Mouse (Mus musculus): ENCODE data around the gene Ino80d. TPM values are rescaled to one million over a fixed set of nuclear protein-coding genes. Genes with fewer than 3 reads are reported as not detected.
"Not testable (repeated sequence)": the region's sequence is repeated elsewhere in the genome, so short reads cannot be mapped to it uniquely, and the experiment has no call there.

The Ino80d gene
- 8.2 and 10.3 TPM in 2 replicates for polyA plus RNA-seq (2014; fragmentation: Nextera tagmentation; extraction: Ambion mirVana)

GRCm38 (mm10) chr1:63114136-63114781 lies at the start of gene Ino80d:
TSS of gene Ino80d (minus strand) at chr1:63114667.
- Histone ChIP-seq H3K9me3 (ENCODE audit: control insufficient read depth, low read length) (no peaks in the 10 kb centered on the region), H3K4me1 (ENCODE audit: control insufficient read depth, insufficient read depth, low read length) (peaks cover 22% of the 10 kb centered on the region), H3K4me3 (replicated peaks; ENCODE audit: low read depth, low read length) (peak within 1 kb of the TSS; percentile 95), H3K27ac (replicated peaks; ENCODE audit: low read depth, low read length) (peak within 1 kb of the TSS; percentile 99), H3K9ac (replicated peaks; ENCODE audit: low read length) (peak within 1 kb of the TSS; percentile 99), H3K36me3 (ENCODE audit: control insufficient read depth, insufficient read depth, low read length) (0 out of 2 replicates have a peak, but pooled peaks cover 3% of the 10 kb centered on the region), H3K4me2 (ENCODE audit: low read length) (peak within 1 kb of the TSS; percentile 75), H3K27me3 (ENCODE audit: control insufficient read depth, insufficient read depth, low read length) (no peaks in the 10 kb centered on the region)
- under 1% methylated on average over 36 of the region's 42 CpGs for WGBS
- ATAC-seq (ENCODE audit: low FRiP score, low TSS enrichment): peak; percentile 88
- DNase-seq: peak; percentile 89

GRCm38 (mm10) chr1:63140231-63140630 lies 25.8 kb upstream of the Ino80d start:
- Histone ChIP-seq H3K4me1 (ENCODE audit: control insufficient read depth, insufficient read depth, low read length) (no peaks in the 10 kb centered on the region), H3K9me3 (ENCODE audit: control insufficient read depth, low read length) (no peaks in the 10 kb centered on the region), H3K36me3 (ENCODE audit: control insufficient read depth, insufficient read depth, low read length) (peaks cover 39% of the 10 kb centered on the region), H3K9ac (replicated peaks; ENCODE audit: low read length) (no peak overlapping the region), H3K27ac (replicated peaks; ENCODE audit: low read depth, low read length) (no peak overlapping the region), H3K4me3 (replicated peaks; ENCODE audit: low read depth, low read length) (no peak overlapping the region), H3K27me3 (ENCODE audit: control insufficient read depth, insufficient read depth, low read length) (no peaks in the 10 kb centered on the region), H3K4me2 (ENCODE audit: low read length) (no peak overlapping the region)
- ATAC-seq (ENCODE audit: low FRiP score, low TSS enrichment) (no peak), DNase-seq (no peak)
- WGBS: 95% methylated on average over 13 of the region's 13 CpGs

GRCm38 (mm10) chr1:63138586-63138985 lies 24.1 kb upstream of the Ino80d start:
- H3K36me3 ChIP-seq (ENCODE audit: control insufficient read depth, insufficient read depth, low read length): peaks cover 24% of the 10 kb centered on the region
- H3K4me2 ChIP-seq (ENCODE audit: low read length); H3K9me3 ChIP-seq (ENCODE audit: control insufficient read depth, low read length); DNase-seq; H3K4me1 ChIP-seq (ENCODE audit: control insufficient read depth, insufficient read depth, low read length); H3K4me3 ChIP-seq (replicated peaks; ENCODE audit: low read depth, low read length); H3K27ac ChIP-seq (replicated peaks; ENCODE audit: low read depth, low read length); H3K9ac ChIP-seq (replicated peaks; ENCODE audit: low read length); H3K27me3 ChIP-seq (ENCODE audit: control insufficient read depth, insufficient read depth, low read length); ATAC-seq (ENCODE audit: low FRiP score, low TSS enrichment): not testable (repeated sequence)
- WGBS: 95% methylated on average over 1 of the region's 1 CpGs

- ATAC-seq (ENCODE audit: low FRiP score, low TSS enrichment) (no peak), DNase-seq (no peak)
- Histone ChIP-seq H3K4me2 (ENCODE audit: low read length) (no peak overlapping the region), H3K9ac (replicated peaks; ENCODE audit: low read length) (no peak overlapping the region), H3K36me3 (ENCODE audit: control insufficient read depth, insufficient read depth, low read length) (peaks cover 18% of the 10 kb centered on the region), H3K27ac (replicated peaks; ENCODE audit: low read depth, low read length) (no peak overlapping the region), H3K4me1 (ENCODE audit: control insufficient read depth, insufficient read depth, low read length) (no peaks in the 10 kb centered on the region), H3K9me3 (ENCODE audit: control insufficient read depth, low read length) (no peaks in the 10 kb centered on the region), H3K27me3 (ENCODE audit: control insufficient read depth, insufficient read depth, low read length) (no peaks in the 10 kb centered on the region), H3K4me3 (replicated peaks; ENCODE audit: low read depth, low read length) (no peak overlapping the region)
- WGBS: 83% methylated on average over 2 of the region's 2 CpGs
These were observed 23.5 kb upstream of the Ino80d start for GRCm38 (mm10) chr1:63137971-63138370.

GRCm38 (mm10) chr1:63134530-63134929 lies 20.1 kb upstream of the Ino80d start:
- DNase-seq (no peak), ATAC-seq (ENCODE audit: low FRiP score, low TSS enrichment) (no peak)
- H3K27me3 ChIP-seq (ENCODE audit: control insufficient read depth, insufficient read depth, low read length): no peaks in the 10 kb centered on the region
- H3K9me3 ChIP-seq (ENCODE audit: control insufficient read depth, low read length): no peaks in the 10 kb centered on the region
- no peak overlapping the region for H3K27ac ChIP-seq (replicated peaks; ENCODE audit: low read depth, low read length)
- no peak overlapping the region for H3K9ac ChIP-seq (replicated peaks; ENCODE audit: low read length)
- H3K4me2 ChIP-seq (ENCODE audit: low read length): no peak overlapping the region
- 80% methylated on average over 3 of the region's 3 CpGs for WGBS
- H3K4me1 ChIP-seq (ENCODE audit: control insufficient read depth, insufficient read depth, low read length): no peaks in the 10 kb centered on the region
- H3K36me3 ChIP-seq (ENCODE audit: control insufficient read depth, insufficient read depth, low read length): peaks cover 7% of the 10 kb centered on the region; the same call in 1 of the 2 replicates
- H3K4me3 ChIP-seq (replicated peaks; ENCODE audit: low read depth, low read length): no peak overlapping the region

- WGBS: 92% methylated on average over 11 of the region's 11 CpGs
- DNase-seq (no peak), ATAC-seq (ENCODE audit: low FRiP score, low TSS enrichment) (no peak)
These were observed 17.3 kb upstream of the Ino80d start for GRCm38 (mm10) chr1:63131766-63132165.

GRCm38 (mm10) chr1:63130883-63131282 lies 16.4 kb upstream of the Ino80d start:
- Histone ChIP-seq H3K9ac (replicated peaks; ENCODE audit: low read length) (no peak overlapping the region), H3K36me3 (ENCODE audit: control insufficient read depth, insufficient read depth, low read length) (peaks cover 4% of the 10 kb centered on the region; the same call in 1 of the 2 replicates), H3K27me3 (ENCODE audit: control insufficient read depth, insufficient read depth, low read length) (no peaks in the 10 kb centered on the region), H3K9me3 (ENCODE audit: control insufficient read depth, low read length) (no peaks in the 10 kb centered on the region), H3K4me2 (ENCODE audit: low read length) (no peak overlapping the region), H3K4me3 (replicated peaks; ENCODE audit: low read depth, low read length) (no peak overlapping the region), H3K4me1 (ENCODE audit: control insufficient read depth, insufficient read depth, low read length) (no peaks in the 10 kb centered on the region), H3K27ac (replicated peaks; ENCODE audit: low read depth, low read length) (no peak overlapping the region)
- no peak for ATAC-seq (ENCODE audit: low FRiP score, low TSS enrichment)
- no peak for DNase-seq
- 92% methylated on average over 2 of the region's 2 CpGs for WGBS

More at GRCm38 (mm10) chr1:63131766-63132165, 17.3 kb upstream of the Ino80d start:
- H3K9ac ChIP-seq (replicated peaks; ENCODE audit: low read length): no peak overlapping the region
- no peak overlapping the region for H3K27ac ChIP-seq (replicated peaks; ENCODE audit: low read depth, low read length)
- no peaks in the 10 kb centered on the region for H3K4me1 ChIP-seq (ENCODE audit: control insufficient read depth, insufficient read depth, low read length)
- H3K27me3 ChIP-seq (ENCODE audit: control insufficient read depth, insufficient read depth, low read length): no peaks in the 10 kb centered on the region
- no peaks in the 10 kb centered on the region for H3K9me3 ChIP-seq (ENCODE audit: control insufficient read depth, low read length)
- H3K4me3 ChIP-seq (replicated peaks; ENCODE audit: low read depth, low read length): no peak overlapping the region
- H3K4me2 ChIP-seq (ENCODE audit: low read length): no peak overlapping the region
- H3K36me3 ChIP-seq (ENCODE audit: control insufficient read depth, insufficient read depth, low read length): no peaks in the 10 kb centered on the region

GRCm38 (mm10) chr1:63129857-63130690 lies 15.6 kb upstream of the Ino80d start:
- DNase-seq: no peak
- H3K9me3 ChIP-seq (ENCODE audit: control insufficient read depth, low read length): no peaks in the 10 kb centered on the region
- no peak for ATAC-seq (ENCODE audit: low FRiP score, low TSS enrichment)
- H3K9ac ChIP-seq (replicated peaks; ENCODE audit: low read length): no peak overlapping the region
- H3K4me3 ChIP-seq (replicated peaks; ENCODE audit: low read depth, low read length): peak overlapping the region; percentile 5; the same call in 1 of the 2 replicates
- no peaks in the 10 kb centered on the region for H3K27me3 ChIP-seq (ENCODE audit: control insufficient read depth, insufficient read depth, low read length)
- no peaks in the 10 kb centered on the region for H3K4me1 ChIP-seq (ENCODE audit: control insufficient read depth, insufficient read depth, low read length)
- no peak overlapping the region for H3K27ac ChIP-seq (replicated peaks; ENCODE audit: low read depth, low read length)
- peak overlapping the region; percentile 48 for H3K4me2 ChIP-seq (ENCODE audit: low read length)
- WGBS: 23% methylated on average over 18 of the region's 18 CpGs
- H3K36me3 ChIP-seq (ENCODE audit: control insufficient read depth, insufficient read depth, low read length): peaks cover 11% of the 10 kb centered on the region; the same call in 1 of the 2 replicates
